Mouse (Mus musculus): ENCODE measurements around the gene Acads. TPM values are rescaled to one million over a fixed set of nuclear protein-coding genes. Genes with fewer than 3 reads are reported as not detected.
A peak's percentile ranks its signal among the peaks of the same experiment; 100 is the strongest.

Gene Acads
- polyA plus RNA-seq, 1 experiment = 25.1 TPM

GRCm38 (mm10) chr5:115148378-115148777 lies 29.2 kb upstream of the Acads start:
- TF ChIP-seq POLR2A (IDR thresholded peaks at IDR 0.05; ENCODE audit: borderline replicate concordance, extremely low read depth, insufficient read depth, insufficient read length, poor library complexity, severe bottlenecking) = no peak
- TF ChIP-seq CTCF (IDR thresholded peaks at IDR 0.05; ENCODE audit: borderline replicate concordance, extremely low read depth, insufficient read depth, insufficient read length) = no peak
- DNase-seq (ENCODE audit: low read depth) = no peak

DNA sequence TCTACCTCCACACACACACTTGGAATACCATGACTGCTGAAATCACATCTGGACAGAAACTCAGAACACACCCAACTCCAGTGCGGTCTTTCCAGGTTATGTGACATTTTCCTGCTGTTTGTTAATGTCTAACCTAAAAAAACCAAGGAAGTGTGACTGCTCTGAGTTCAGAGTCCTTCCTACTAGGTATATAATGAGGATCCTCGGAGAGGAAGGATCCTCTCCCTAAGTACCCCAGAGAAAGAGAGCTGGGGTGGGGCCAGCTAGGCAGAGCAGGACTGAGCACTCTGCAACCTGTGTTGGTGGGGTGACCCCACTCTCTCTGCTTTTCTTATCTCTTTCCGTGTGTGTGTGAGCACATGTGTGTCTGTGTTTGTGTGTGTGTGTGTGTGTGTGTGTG lies 28.2 kb upstream of the Acads start:
- no peak for DNase-seq (ENCODE audit: low read depth)
- no peak for TF ChIP-seq POLR2A (IDR thresholded peaks at IDR 0.05; ENCODE audit: borderline replicate concordance, extremely low read depth, insufficient read depth, insufficient read length, poor library complexity, severe bottlenecking)
- TF ChIP-seq CTCF (IDR thresholded peaks at IDR 0.05; ENCODE audit: borderline replicate concordance, extremely low read depth, insufficient read depth, insufficient read length) = no peak

DNA sequence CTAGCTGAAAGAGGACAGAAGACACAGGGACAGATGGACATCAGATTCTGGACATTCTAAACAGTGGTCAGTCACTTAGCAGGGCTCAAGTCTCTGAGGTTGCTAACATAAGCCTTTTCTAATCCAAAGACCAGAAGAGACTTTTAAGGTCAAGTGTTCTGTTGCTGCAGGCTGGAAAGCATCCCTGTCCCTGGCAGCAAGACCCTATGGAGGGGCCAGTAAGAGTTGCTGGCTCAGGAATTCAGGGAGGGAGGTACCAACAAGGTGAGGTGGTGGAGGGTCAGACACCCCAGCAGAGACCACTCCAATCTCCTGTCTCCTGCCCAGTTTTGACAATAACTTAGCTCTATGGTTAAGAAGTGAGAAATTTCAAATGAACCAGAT lies 27.6 kb upstream of the Acads start:
- no peak for TF ChIP-seq CTCF (IDR thresholded peaks at IDR 0.05; ENCODE audit: borderline replicate concordance, extremely low read depth, insufficient read depth, insufficient read length)
- no peak for TF ChIP-seq POLR2A (IDR thresholded peaks at IDR 0.05; ENCODE audit: borderline replicate concordance, extremely low read depth, insufficient read depth, insufficient read length, poor library complexity, severe bottlenecking)
- DNase-seq (ENCODE audit: low read depth) = no peak

- TF ChIP-seq POLR2A (IDR thresholded peaks at IDR 0.05; ENCODE audit: borderline replicate concordance, extremely low read depth, insufficient read depth, insufficient read length, poor library complexity, severe bottlenecking) (no peak), CTCF (IDR thresholded peaks at IDR 0.05; ENCODE audit: borderline replicate concordance, extremely low read depth, insufficient read depth, insufficient read length) (no peak)
- DNase-seq (ENCODE audit: low read depth) = no peak
Measured at GRCm38 (mm10) chr5:115145976-115146746, 27.0 kb upstream of the Acads start.

- no peak for DNase-seq (ENCODE audit: low read depth)
- TF ChIP-seq POLR2A (IDR thresholded peaks at IDR 0.05; ENCODE audit: borderline replicate concordance, extremely low read depth, insufficient read depth, insufficient read length, poor library complexity, severe bottlenecking) (no peak), CTCF (IDR thresholded peaks at IDR 0.05; ENCODE audit: borderline replicate concordance, extremely low read depth, insufficient read depth, insufficient read length) (no peak)
Measured at GRCm38 (mm10) chr5:115145253-115145968, 26.3 kb upstream of the Acads start.

DNA sequence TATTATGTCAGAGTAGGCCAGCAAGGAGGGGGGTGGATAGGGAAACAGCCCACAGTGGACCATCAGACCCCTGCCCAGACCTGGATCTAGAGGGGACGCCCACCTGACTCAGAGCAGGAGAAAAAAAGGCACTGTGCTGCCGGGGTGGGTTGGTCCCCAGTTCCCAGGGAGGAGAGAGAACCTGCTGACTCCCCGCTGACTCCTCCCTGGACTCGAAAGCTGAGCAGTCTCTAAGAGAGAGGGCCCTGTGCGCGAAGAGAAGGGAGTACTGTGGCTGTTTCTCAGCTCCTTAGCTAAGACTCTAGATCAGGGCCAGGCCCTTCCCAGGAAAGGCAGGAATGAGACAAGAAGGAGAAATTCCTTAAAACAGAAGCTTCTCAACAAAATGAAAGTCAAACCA lies 25.3 kb upstream of the Acads start:
- TF ChIP-seq POLR2A (IDR thresholded peaks at IDR 0.05; ENCODE audit: borderline replicate concordance, extremely low read depth, insufficient read depth, insufficient read length, poor library complexity, severe bottlenecking) = no peak
- TF ChIP-seq CTCF (IDR thresholded peaks at IDR 0.05; ENCODE audit: borderline replicate concordance, extremely low read depth, insufficient read depth, insufficient read length) = no peak
- no peak for DNase-seq (ENCODE audit: low read depth)

GRCm38 (mm10) chr5:115143552-115143951 lies 24.4 kb upstream of the Acads start:
- TF ChIP-seq POLR2A (IDR thresholded peaks at IDR 0.05; ENCODE audit: borderline replicate concordance, extremely low read depth, insufficient read depth, insufficient read length, poor library complexity, severe bottlenecking) (no peak), CTCF (IDR thresholded peaks at IDR 0.05; ENCODE audit: borderline replicate concordance, extremely low read depth, insufficient read depth, insufficient read length) (no peak)
- peak; percentile 81 for DNase-seq (ENCODE audit: low read depth)

DNA sequence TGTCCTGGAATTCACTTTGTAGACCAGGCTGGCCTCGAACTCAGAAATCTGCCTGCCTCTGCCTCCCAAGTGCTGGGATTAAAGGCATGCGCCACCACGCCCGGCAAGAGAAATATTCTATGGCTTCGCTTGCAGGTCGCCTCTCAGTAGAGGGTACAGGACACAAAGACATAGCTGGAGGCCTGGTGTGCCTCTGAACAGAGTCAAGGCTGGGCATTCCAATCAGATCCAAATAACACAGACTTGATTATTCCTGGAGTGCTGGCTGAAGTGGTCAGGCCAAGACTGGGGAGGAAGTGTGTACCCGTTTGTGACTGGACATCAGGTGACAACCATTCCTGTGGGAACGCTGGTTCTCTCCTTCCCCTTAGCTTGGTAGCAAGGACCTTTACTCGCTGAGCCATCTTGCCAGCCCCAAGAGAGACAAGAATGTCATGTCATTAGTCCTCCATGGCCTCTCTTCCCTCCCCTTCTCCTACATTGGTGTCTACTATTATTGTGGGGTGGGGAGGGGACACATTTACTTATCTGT lies 23.1 kb upstream of the Acads start:
- TF ChIP-seq CTCF (IDR thresholded peaks at IDR 0.05; ENCODE audit: borderline replicate concordance, extremely low read depth, insufficient read depth, insufficient read length) (no peak), POLR2A (IDR thresholded peaks at IDR 0.05; ENCODE audit: borderline replicate concordance, extremely low read depth, insufficient read depth, insufficient read length, poor library complexity, severe bottlenecking) (no peak)
- no peak for DNase-seq (ENCODE audit: low read depth)

GRCm38 (mm10) chr5:115140726-115141125 lies 21.6 kb upstream of the Acads start:
- no peak for DNase-seq (ENCODE audit: low read depth)
- TF ChIP-seq CTCF (IDR thresholded peaks at IDR 0.05; ENCODE audit: borderline replicate concordance, extremely low read depth, insufficient read depth, insufficient read length) = no peak
- no peak for TF ChIP-seq POLR2A (IDR thresholded peaks at IDR 0.05; ENCODE audit: borderline replicate concordance, extremely low read depth, insufficient read depth, insufficient read length, poor library complexity, severe bottlenecking)

DNA sequence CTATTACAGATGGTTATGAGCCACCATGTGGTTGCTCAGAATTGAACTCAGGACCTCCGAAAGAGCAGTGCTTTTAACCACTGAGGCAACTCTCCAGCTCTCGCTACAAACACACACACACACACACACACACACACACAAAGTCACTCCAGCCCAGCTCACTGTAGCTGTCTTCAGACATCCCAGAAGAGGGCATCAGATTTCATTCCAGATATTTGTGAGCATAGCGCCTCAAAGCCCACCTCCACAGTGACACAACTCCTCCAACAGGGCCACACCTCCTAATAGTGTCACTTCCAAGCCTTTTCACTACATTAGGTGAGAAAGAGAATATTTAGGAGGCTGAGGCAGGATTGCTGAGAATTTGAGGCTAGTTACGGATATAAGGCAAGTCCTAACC lies 20.0 kb upstream of the Acads start:
- no peak for DNase-seq (ENCODE audit: low read depth)

More for the DNA sequence above, 20.0 kb upstream of the Acads start:
- TF ChIP-seq CTCF (IDR thresholded peaks at IDR 0.05; ENCODE audit: borderline replicate concordance, extremely low read depth, insufficient read depth, insufficient read length) (no peak), POLR2A (IDR thresholded peaks at IDR 0.05; ENCODE audit: borderline replicate concordance, extremely low read depth, insufficient read depth, insufficient read length, poor library complexity, severe bottlenecking) (no peak)
